Mouse (Mus musculus) left cerebral cortex, postnatal 25 days (tissue): ENCODE data around the gene Bpifc. TPM values are rescaled to one million over a fixed set of nuclear protein-coding genes. Genes with fewer than 3 reads are reported as not detected.

Experiments
- DNase-seq, 2 experiments: peaks; one replicate each; pipeline ENCODE4 v3.0.0; 2022; ENCODE audit warnings: low spot score in 2 of 2, mixed read lengths in 1 of 2
- intact Hi-C: fragments of 180-260 bp; cut with DNase I; formaldehyde crosslinking; loops from one replicate; pipeline ENCODE4 v1.15.1; 2025
- total RNA-seq, 2 experiments: library from RNA; stranded (reverse); gene quantifications; 2 replicates each; pipeline ENCODE4 v1.2.3; 2021

Gene Bpifc
- total RNA-seq, 2 experiments from 2014 or later = not detected

GRCm38 (mm10) chr10:85962897-85963296, 48.8 kb downstream of the Bpifc start:
- intact Hi-C loops = loop anchor here (10.0 kb wide), 1 partner anchor 102 kb away; no protein-coding TSS in a partner anchor
- DNase-seq = no peak

GRCm38 (mm10) chr10:85957464-85957950, 54.2 kb downstream of the Bpifc start, which contains the start of gene Rtcb:
Gene Rtcb (minus strand): TSS chr10:85957823.
- intact Hi-C loops = no loop called here
- DNase-seq = peak; percentile 97 to 98

GRCm38 (mm10) chr10:85956871-85957419, 54.8 kb downstream of the Bpifc start:
- DNase-seq = no peak

GRCm38 (mm10) chr10:85954429-85954828, 57.3 kb downstream of the Bpifc start:
- intact Hi-C loops = no loop called here

More at GRCm38 (mm10) chr10:85956871-85957419, 54.8 kb downstream of the Bpifc start:
- intact Hi-C loops = no loop called here

GRCm38 (mm10) chr10:85953401-85953800, 58.3 kb downstream of the Bpifc start:
- no peak for DNase-seq

More at GRCm38 (mm10) chr10:85954429-85954828, 57.3 kb downstream of the Bpifc start:
- no peak for DNase-seq

GRCm38 (mm10) chr10:85951765-85952443, 59.8 kb downstream of the Bpifc start:
- intact Hi-C loops = no loop called here

More at GRCm38 (mm10) chr10:85953401-85953800, 58.3 kb downstream of the Bpifc start:
- intact Hi-C loops = no loop called here

GRCm38 (mm10) chr10:85948483-85949196, 63.1 kb downstream of the Bpifc start:
- no peak for DNase-seq
- intact Hi-C loops = no loop called here

More at GRCm38 (mm10) chr10:85951765-85952443, 59.8 kb downstream of the Bpifc start:
- DNase-seq = no peak

- intact Hi-C loops = no loop called here
- DNase-seq = no peak
These were observed 75.3 kb downstream of the Bpifc start for GRCm38 (mm10) chr10:85936280-85936965.

- no peak for DNase-seq
- intact Hi-C loops = loop anchor here (2.0 kb wide), 1 partner anchor 251 kb away; no protein-coding TSS in a partner anchor
These were observed 81.7 kb downstream of the Bpifc start for GRCm38 (mm10) chr10:85929962-85930361.

GRCm38 (mm10) chr10:85929208-85929591, 82.5 kb downstream of the Bpifc start:
- intact Hi-C loops = loop anchor here (2.0 kb wide), 1 partner anchor 250 kb away; no protein-coding TSS in a partner anchor
- peak in 1 of 2 experiments; percentile 12 for DNase-seq

- intact Hi-C loops = loop anchor here (2.0 kb wide), 1 partner anchor 250 kb away; no protein-coding TSS in a partner anchor
- peak; percentile 81 to 84 for DNase-seq
These were observed 83.0 kb downstream of the Bpifc start for GRCm38 (mm10) chr10:85928499-85929207.

GRCm38 (mm10) chr10:85927676-85928445, 83.8 kb downstream of the Bpifc start, which contains the start of gene Ascl4:
Gene Ascl4 (plus strand): TSS chr10:85927681.
- DNase-seq = peak; percentile 9 to 17
- intact Hi-C loops = loop anchor here (2.0 kb wide), 1 partner anchor 249 kb away; no protein-coding TSS in a partner anchor

GRCm38 (mm10) chr10:85916498-85917309, 95.0 kb downstream of the Bpifc start, which contains the start of gene Prdm4:
Gene Prdm4 (minus strand): TSS chr10:85917142.
- peak; percentile 97 to 99 for DNase-seq
- intact Hi-C loops = no loop called here
